Mouse (Mus musculus): ENCODE results near the gene Gm9857. TPM values are rescaled to one million over a fixed set of nuclear protein-coding genes. Genes with fewer than 3 reads are reported as not detected.
A peak's percentile ranks its signal among the peaks of the same experiment; 100 is the strongest.

The Gm9857 gene
- polyA plus RNA-seq, 1 experiment from 2014 or later: not detected

- Histone ChIP-seq H3K9me3 (replicated peaks; ENCODE audit: control insufficient read depth, low read length) (no peaks in the 10 kb centered on the region), H3K4me3 (ENCODE audit: low read depth, low read length) (no peak overlapping the region), H3K27ac (ENCODE audit: low read depth, low read length) (no peak overlapping the region), H3K27me3 (replicated peaks; ENCODE audit: control insufficient read depth, insufficient read depth, low read length) (no peaks in the 10 kb centered on the region), H3K4me2 (ENCODE audit: low read length) (no peak overlapping the region), H3K36me3 (ENCODE audit: control insufficient read depth, insufficient read depth, low read length) (no peaks in the 10 kb centered on the region), H3K9ac (ENCODE audit: low read length) (no peak overlapping the region), H3K4me1 (ENCODE audit: control insufficient read depth, insufficient read depth, low read length) (peaks cover 2% of the 10 kb centered on the region; the same call in 1 of the 2 replicates)
- no peak for ATAC-seq
- WGBS: 25% methylated on average over 4 of the region's 4 CpGs
- no peak for DNase-seq (ENCODE audit: low spot score)
Measured at GRCm38 (mm10) chr3:108916857-108917256, 23.4 kb downstream of the Gm9857 start.

GRCm38 (mm10) chr3:108915999-108916398 lies 24.2 kb downstream of the Gm9857 start:
- 74% methylated on average over 1 of the region's 1 CpGs for WGBS
- Histone ChIP-seq H3K27me3 (replicated peaks; ENCODE audit: control insufficient read depth, insufficient read depth, low read length) (no peaks in the 10 kb centered on the region), H3K4me1 (ENCODE audit: control insufficient read depth, insufficient read depth, low read length) (peaks cover 2% of the 10 kb centered on the region; the same call in 1 of the 2 replicates), H3K4me2 (ENCODE audit: low read length) (no peak overlapping the region), H3K9me3 (replicated peaks; ENCODE audit: control insufficient read depth, low read length) (no peaks in the 10 kb centered on the region), H3K9ac (ENCODE audit: low read length) (no peak overlapping the region), H3K36me3 (ENCODE audit: control insufficient read depth, insufficient read depth, low read length) (no peaks in the 10 kb centered on the region), H3K27ac (ENCODE audit: low read depth, low read length) (no peak overlapping the region; the same call in 1 of the 2 replicates), H3K4me3 (ENCODE audit: low read depth, low read length) (no peak overlapping the region)
- ATAC-seq (no peak), DNase-seq (ENCODE audit: low spot score) (no peak)

- ATAC-seq: peak; percentile 100
- 1% methylated on average over 53 of the region's 53 CpGs for WGBS
- Histone ChIP-seq H3K27me3 (replicated peaks; ENCODE audit: control insufficient read depth, insufficient read depth, low read length) (no peaks in the 10 kb centered on the region), H3K4me3 (ENCODE audit: low read depth, low read length) (peak within 1 kb of the TSS; percentile 65), H3K4me1 (ENCODE audit: control insufficient read depth, insufficient read depth, low read length) (peaks cover 11% of the 10 kb centered on the region), H3K9ac (ENCODE audit: low read length) (peak within 1 kb of the TSS; percentile 93), H3K36me3 (ENCODE audit: control insufficient read depth, insufficient read depth, low read length) (peaks cover 11% of the 10 kb centered on the region), H3K9me3 (replicated peaks; ENCODE audit: control insufficient read depth, low read length) (no peaks in the 10 kb centered on the region), H3K27ac (ENCODE audit: low read depth, low read length) (peak within 1 kb of the TSS; percentile 94), H3K4me2 (ENCODE audit: low read length) (peak within 1 kb of the TSS; percentile 98)
- peak; percentile 98 for DNase-seq (ENCODE audit: low spot score)
Measured at GRCm38 (mm10) chr3:108911548-108912413, 28.5 kb downstream of the Gm9857 start, which contains the start of gene Prpf38b. TSS of gene Prpf38b (minus strand) at chr3:108911727.

- Histone ChIP-seq H3K27ac (ENCODE audit: low read depth, low read length) (peak overlapping the region; percentile 94), H3K9me3 (replicated peaks; ENCODE audit: control insufficient read depth, low read length) (no peaks in the 10 kb centered on the region), H3K9ac (ENCODE audit: low read length) (peak overlapping the region; percentile 93), H3K27me3 (replicated peaks; ENCODE audit: control insufficient read depth, insufficient read depth, low read length) (no peaks in the 10 kb centered on the region), H3K4me2 (ENCODE audit: low read length) (peak overlapping the region; percentile 98), H3K4me3 (ENCODE audit: low read depth, low read length) (peak overlapping the region; percentile 65), H3K36me3 (ENCODE audit: control insufficient read depth, insufficient read depth, low read length) (peaks cover 17% of the 10 kb centered on the region), H3K4me1 (ENCODE audit: control insufficient read depth, insufficient read depth, low read length) (peaks cover 11% of the 10 kb centered on the region)
- DNase-seq (ENCODE audit: low spot score) (peak; percentile 70), ATAC-seq (peak; percentile 83)
- under 1% methylated on average over 43 of the region's 44 CpGs for WGBS
Measured at GRCm38 (mm10) chr3:108911081-108911547, 29.1 kb downstream of the Gm9857 start.

- Histone ChIP-seq H3K9ac (ENCODE audit: low read length) (peak overlapping the region; percentile 93), H3K9me3 (replicated peaks; ENCODE audit: control insufficient read depth, low read length) (no peaks in the 10 kb centered on the region), H3K36me3 (ENCODE audit: control insufficient read depth, insufficient read depth, low read length) (peaks cover 22% of the 10 kb centered on the region), H3K27me3 (replicated peaks; ENCODE audit: control insufficient read depth, insufficient read depth, low read length) (no peaks in the 10 kb centered on the region), H3K4me1 (ENCODE audit: control insufficient read depth, insufficient read depth, low read length) (peaks cover 11% of the 10 kb centered on the region), H3K27ac (ENCODE audit: low read depth, low read length) (peak overlapping the region; percentile 94), H3K4me2 (ENCODE audit: low read length) (peak overlapping the region; percentile 98), H3K4me3 (ENCODE audit: low read depth, low read length) (peak overlapping the region; percentile 65)
- WGBS: 0% methylated on average over 32 of the region's 32 CpGs
- ATAC-seq: no peak
- peak; percentile 19 for DNase-seq (ENCODE audit: low spot score)
Measured at GRCm38 (mm10) chr3:108910303-108911080, 29.8 kb downstream of the Gm9857 start.

- Histone ChIP-seq H3K36me3 (ENCODE audit: control insufficient read depth, insufficient read depth, low read length) (peaks cover 59% of the 10 kb centered on the region), H3K9ac (ENCODE audit: low read length) (no peak overlapping the region), H3K9me3 (replicated peaks; ENCODE audit: control insufficient read depth, low read length) (0 out of 2 replicates have a peak, but pooled peaks cover 3% of the 10 kb centered on the region), H3K27me3 (replicated peaks; ENCODE audit: control insufficient read depth, insufficient read depth, low read length) (no peaks in the 10 kb centered on the region), H3K4me1 (ENCODE audit: control insufficient read depth, insufficient read depth, low read length) (no peaks in the 10 kb centered on the region), H3K27ac (ENCODE audit: low read depth, low read length) (no peak overlapping the region), H3K4me3 (ENCODE audit: low read depth, low read length) (no peak overlapping the region), H3K4me2 (ENCODE audit: low read length) (no peak overlapping the region)
- WGBS: 95% methylated on average over 6 of the region's 6 CpGs
- DNase-seq (ENCODE audit: low spot score) (no peak), ATAC-seq (no peak)
Measured at GRCm38 (mm10) chr3:108902934-108903333, 37.3 kb downstream of the Gm9857 start.

- H3K36me3 ChIP-seq (ENCODE audit: control insufficient read depth, insufficient read depth, low read length): peaks cover 50% of the 10 kb centered on the region
- H3K9ac ChIP-seq (ENCODE audit: low read length): no peak overlapping the region
- no peak overlapping the region for H3K27ac ChIP-seq (ENCODE audit: low read depth, low read length)
- H3K9me3 ChIP-seq (replicated peaks; ENCODE audit: control insufficient read depth, low read length): 0 out of 2 replicates have a peak, but pooled peaks cover 3% of the 10 kb centered on the region
- DNase-seq (ENCODE audit: low spot score): no peak
- H3K4me3 ChIP-seq (ENCODE audit: low read depth, low read length): no peak overlapping the region
- no peak for ATAC-seq
- 65% methylated on average over 2 of the region's 2 CpGs for WGBS
- no peaks in the 10 kb centered on the region for H3K27me3 ChIP-seq (replicated peaks; ENCODE audit: control insufficient read depth, insufficient read depth, low read length)
- no peak overlapping the region for H3K4me2 ChIP-seq (ENCODE audit: low read length)
- no peaks in the 10 kb centered on the region for H3K4me1 ChIP-seq (ENCODE audit: control insufficient read depth, insufficient read depth, low read length)
Measured at GRCm38 (mm10) chr3:108902038-108902437, 38.2 kb downstream of the Gm9857 start.

GRCm38 (mm10) chr3:108900681-108901080 lies 39.6 kb downstream of the Gm9857 start:
- Histone ChIP-seq H3K36me3 (ENCODE audit: control insufficient read depth, insufficient read depth, low read length) (peaks cover 40% of the 10 kb centered on the region), H3K4me2 (ENCODE audit: low read length) (no peak overlapping the region), H3K27me3 (replicated peaks; ENCODE audit: control insufficient read depth, insufficient read depth, low read length) (no peaks in the 10 kb centered on the region), H3K9me3 (replicated peaks; ENCODE audit: control insufficient read depth, low read length) (0 out of 2 replicates have a peak, but pooled peaks cover 3% of the 10 kb centered on the region), H3K4me3 (ENCODE audit: low read depth, low read length) (no peak overlapping the region), H3K4me1 (ENCODE audit: control insufficient read depth, insufficient read depth, low read length) (no peaks in the 10 kb centered on the region), H3K27ac (ENCODE audit: low read depth, low read length) (no peak overlapping the region), H3K9ac (ENCODE audit: low read length) (no peak overlapping the region)
- 84% methylated on average over 5 of the region's 5 CpGs for WGBS
- no peak for DNase-seq (ENCODE audit: low spot score)
- no peak for ATAC-seq
